Mouse (Mus musculus): ENCODE data around the gene Ptpn4.

The Ptpn4 gene

GRCm38 (mm10) chr1:119835726-119836478 is 1.5 kb downstream of the Ptpn4 start:
- POLR2A ChIA-PET: interaction anchor here in 3 of 4 experiments (0.5 to 1.0 kb wide), 17 partner anchors 8 to 1182 kb away, joined by 3 to 11 read pairs (median 3); no protein-coding TSS in a partner anchor
- CTCF ChIA-PET: interaction anchor here in 2 of 4 experiments (0.6 kb wide), 2 partner anchors 11 to 143 kb away, joined by 3 to 4 read pairs; no protein-coding TSS in a partner anchor

DNA sequence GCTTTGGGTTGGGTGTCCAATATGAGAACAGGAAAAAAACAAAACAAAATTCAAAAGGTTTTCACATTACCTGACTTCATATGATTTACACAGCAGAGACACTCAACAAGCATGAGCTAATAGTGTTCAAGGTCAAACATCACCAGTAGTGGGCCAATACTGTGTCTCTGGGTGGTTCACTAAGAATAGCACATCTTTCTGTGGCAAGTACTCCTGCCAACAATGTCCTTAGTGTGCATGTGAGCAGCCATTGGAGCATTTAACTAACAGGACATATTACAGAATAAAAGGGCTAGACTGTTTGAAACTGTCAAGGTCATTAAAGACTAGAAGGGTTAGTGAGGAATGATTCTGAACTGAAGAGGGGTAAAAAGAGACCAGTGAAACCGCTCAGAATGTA is 9.3 kb downstream of the Ptpn4 start:
- POLR2A ChIA-PET: interaction anchor here in 2 of 4 experiments (0.7 to 1.2 kb wide), 3 partner anchors 8 to 1369 kb away, joined by 3 to 6 read pairs (median 3); no protein-coding TSS in a partner anchor
- CTCF ChIA-PET: interaction anchor here in 3 of 4 experiments (0.7 to 1.5 kb wide), 3 partner anchors 9 to 383 kb away, joined by 3 to 17 read pairs (median 11); no protein-coding TSS in a partner anchor

DNA sequence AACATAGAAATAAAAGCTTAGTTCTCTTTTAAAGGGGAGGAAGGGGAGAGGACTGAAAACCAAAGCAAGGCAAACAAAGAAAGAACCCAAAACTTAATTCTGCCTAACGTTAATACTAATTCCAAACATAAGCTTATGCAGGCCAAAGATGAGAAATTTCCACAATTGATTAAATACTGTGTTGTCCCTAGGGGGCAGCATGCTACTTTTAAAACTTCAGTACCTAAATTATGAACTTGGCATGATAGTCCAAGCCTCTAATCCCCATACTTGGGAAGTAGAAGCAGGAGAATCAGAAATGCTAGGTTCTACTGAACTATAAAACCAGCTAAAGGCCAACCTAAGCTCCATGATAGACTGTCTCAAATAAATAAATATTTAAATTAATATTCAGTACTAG is 18.7 kb downstream of the Ptpn4 start:
- ChIA-PET POLR2A (interaction anchor here in 1 of 4 experiments (0.7 to 1.6 kb wide), 4 partner anchors 16 to 232 kb away, joined by 3 to 4 read pairs (median 3); no protein-coding TSS in a partner anchor), CTCF (interaction anchor here (0.5 to 1.4 kb wide), 7 partner anchors 10 to 927 kb away, joined by 3 to 6 read pairs (median 3); partner anchors contain the start of gene Tmem185b (in 1 of the 4))

DNA sequence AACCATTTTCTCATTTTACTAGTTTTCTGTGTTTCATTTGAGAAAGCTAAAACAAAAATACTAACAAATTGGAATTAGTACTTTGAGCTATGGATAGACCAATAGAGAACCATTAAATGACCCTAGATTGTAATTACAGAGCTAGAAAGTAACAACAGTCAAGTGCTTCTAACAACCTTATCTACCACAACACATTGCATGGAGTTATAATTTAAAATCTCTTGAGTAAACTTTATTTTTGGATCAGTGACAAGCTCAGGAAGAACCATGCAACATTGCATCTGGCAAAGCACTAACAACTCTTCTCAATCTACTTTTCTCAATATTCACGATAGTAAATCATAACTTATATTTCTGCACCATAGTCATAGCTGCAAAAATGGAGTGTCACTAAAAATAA is 29.7 kb downstream of the Ptpn4 start:
- ChIA-PET CTCF (interaction anchor here in 1 of 4 experiments (1.0 kb wide), 1 partner anchor 36 kb away, joined by 7 read pairs; no protein-coding TSS in a partner anchor), POLR2A (interaction anchor here in 1 of 4 experiments (1.0 to 2.6 kb wide), 4 partner anchors 12 to 22 kb away, joined by 3 to 10 read pairs (median 3); no protein-coding TSS in a partner anchor)

DNA sequence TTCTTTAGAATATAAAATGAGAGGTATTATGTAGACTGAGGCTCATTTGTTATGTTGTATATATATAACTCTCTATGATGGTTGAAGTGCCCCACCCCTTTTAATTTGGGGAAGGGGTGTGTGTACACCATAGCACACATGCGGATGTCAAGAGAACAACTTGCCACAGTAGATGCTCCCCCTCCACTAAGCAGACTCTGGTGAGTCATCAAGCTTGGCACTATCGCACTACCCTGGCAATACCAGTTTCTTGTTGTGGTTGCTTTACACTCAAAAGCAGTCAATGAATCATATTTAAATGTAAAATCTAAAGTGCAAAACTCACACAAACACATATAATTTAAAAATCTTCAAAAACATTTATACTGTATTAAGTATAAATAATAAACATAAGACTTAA is 31.4 kb downstream of the Ptpn4 start:
- CTCF ChIA-PET: no interaction called here

DNA sequence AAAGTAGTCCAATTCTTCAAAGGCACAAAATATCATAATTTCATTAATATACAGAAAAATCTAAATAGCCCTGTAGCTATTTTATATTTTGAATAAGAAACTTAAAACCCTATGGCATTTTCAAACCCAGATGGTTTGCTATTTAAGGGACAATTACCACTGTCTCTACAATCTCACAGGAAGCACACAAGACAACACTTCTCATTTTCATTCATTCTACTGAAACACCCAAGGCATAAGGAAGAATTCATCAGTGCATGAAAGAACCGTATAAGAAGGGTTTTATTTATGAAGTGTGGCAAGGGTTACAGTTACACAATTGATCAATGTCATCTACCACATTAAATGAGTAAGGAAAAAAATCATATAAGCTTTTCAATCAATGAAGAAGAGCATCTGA is 32.8 kb downstream of the Ptpn4 start:
- CTCF ChIA-PET: interaction anchor here in 1 of 4 experiments (1.0 kb wide), 1 partner anchor 257 kb away, joined by 3 read pairs; no protein-coding TSS in a partner anchor
- POLR2A ChIA-PET: interaction anchor here in 1 of 4 experiments (1.2 kb wide), 2 partner anchors 156 to 220 kb away, joined by 3 read pairs; partner anchors contain the start of gene Epb41l5

More for the DNA sequence above, 31.4 kb downstream of the Ptpn4 start:
- POLR2A ChIA-PET: interaction anchor here in 1 of 4 experiments (1.2 kb wide), 2 partner anchors 157 to 221 kb away, joined by 3 read pairs; partner anchors contain the start of gene Epb41l5

DNA sequence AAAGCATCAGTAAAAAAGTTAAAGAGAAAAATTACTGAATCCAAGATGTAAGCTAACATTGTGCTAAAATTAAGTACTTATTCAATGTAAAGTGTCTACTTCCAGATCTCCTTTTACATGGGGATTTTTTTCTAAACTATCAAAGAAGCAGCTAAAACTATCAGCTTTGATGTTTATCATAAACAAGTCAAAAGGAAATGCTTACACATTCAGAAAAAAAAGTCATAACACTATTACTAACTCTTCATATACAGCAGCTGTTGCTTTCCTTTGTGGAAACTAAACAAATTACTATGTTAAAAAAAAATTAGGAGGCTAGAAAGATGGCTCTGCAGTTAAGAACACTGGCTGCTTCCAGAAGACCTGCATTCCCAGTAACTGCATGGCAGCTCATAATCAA is 42.2 kb downstream of the Ptpn4 start:
- CTCF ChIA-PET: interaction anchor here in 1 of 4 experiments (0.5 kb wide), 1 partner anchor 110 kb away, joined by 3 read pairs; no protein-coding TSS in a partner anchor

DNA sequence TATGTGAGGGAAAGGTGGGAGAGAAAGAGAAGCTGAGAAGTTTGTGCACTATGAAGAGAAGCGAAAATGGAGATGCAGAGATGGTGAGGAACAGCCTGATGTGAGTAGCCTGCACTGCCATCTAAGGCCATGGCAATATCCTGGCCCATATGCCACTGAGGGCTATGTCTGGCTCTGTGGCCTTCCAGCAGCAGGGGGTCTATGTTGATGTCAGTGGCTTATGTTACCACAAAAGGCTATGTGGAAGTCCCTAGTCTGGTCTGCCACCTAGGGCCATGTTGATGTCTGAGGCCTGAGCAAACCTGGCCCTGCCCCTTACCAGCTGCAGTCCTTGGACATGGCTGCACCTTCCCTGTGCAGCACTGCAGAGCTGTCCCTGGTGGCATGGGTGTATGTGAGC is 43.1 kb downstream of the Ptpn4 start:
- ChIA-PET POLR2A (interaction anchor here in 1 of 4 experiments (0.5 kb wide), 1 partner anchor 188 kb away, joined by 3 read pairs; no protein-coding TSS in a partner anchor), CTCF (no interaction called here)

More for the DNA sequence above, 42.2 kb downstream of the Ptpn4 start:
- POLR2A ChIA-PET: interaction anchor here in 1 of 4 experiments (0.5 to 2.1 kb wide), 2 partner anchors 13 to 189 kb away, joined by 3 to 10 read pairs; no protein-coding TSS in a partner anchor

- ChIA-PET POLR2A (no interaction called here), CTCF (no interaction called here)
Measured at GRCm38 (mm10) chr1:119790616-119791015, 46.8 kb downstream of the Ptpn4 start.

DNA sequence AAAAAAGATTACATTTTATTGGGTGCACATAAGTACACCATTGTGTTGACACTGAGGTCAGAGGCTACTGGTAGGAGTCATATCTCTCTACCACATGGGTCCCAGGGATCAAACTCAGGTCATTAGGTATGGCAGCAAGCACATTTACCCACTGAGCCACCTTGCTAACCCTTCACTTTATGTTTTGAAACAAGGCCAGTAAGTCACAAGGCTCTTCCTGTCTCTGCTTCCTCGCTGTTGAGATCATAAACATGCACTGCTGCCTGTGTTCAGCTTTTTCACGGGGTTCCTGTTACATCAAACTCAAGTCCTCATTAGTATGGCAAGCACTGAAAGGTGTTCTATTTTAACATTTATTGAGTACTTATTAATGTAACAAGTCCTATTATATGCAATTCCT is 61.5 kb downstream of the Ptpn4 start:
- ChIA-PET CTCF (no interaction called here), POLR2A (no interaction called here)

DNA sequence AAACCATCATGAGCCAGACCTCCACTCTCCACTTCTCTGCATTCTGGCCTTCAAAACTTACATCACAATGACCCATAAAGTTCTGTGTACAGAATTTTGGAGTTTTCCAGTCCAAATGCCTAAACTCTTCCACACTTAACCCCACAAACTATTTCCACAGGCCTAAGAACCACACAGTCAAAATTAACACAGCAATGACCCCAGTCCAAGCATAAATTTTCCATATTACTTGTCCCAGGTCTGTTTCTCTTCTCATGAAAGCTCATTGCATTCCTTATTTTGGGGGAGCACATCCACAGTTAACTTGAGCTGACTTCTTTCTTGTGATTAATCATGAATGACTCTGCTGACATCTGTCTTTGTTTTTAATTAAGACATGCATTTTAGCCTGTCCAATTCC is 101.7 kb downstream of the Ptpn4 start:
- CTCF ChIA-PET: interaction anchor here in 1 of 4 experiments (0.7 kb wide), 1 partner anchor 253 kb away, joined by 3 read pairs; no protein-coding TSS in a partner anchor

DNA sequence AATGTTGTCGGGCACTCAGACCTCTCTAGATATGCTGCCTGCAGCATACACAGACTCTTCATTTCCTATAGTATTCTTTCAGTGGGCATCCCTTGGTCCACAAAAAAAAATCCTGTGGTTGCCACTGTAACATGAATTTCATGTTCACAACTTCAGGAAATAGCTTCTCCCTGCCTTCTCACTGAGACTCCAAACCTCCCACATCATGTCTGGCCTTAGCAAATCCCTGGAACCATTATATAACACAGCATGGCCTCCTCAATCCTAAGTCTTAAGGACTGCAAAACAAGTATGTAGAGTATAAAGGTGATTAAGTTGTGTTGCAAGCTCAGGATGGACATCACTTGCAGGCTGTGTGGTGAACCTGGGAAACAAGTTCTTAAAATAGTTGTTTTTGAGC is 102.6 kb downstream of the Ptpn4 start:
- CTCF ChIA-PET: no interaction called here
- POLR2A ChIA-PET: interaction anchor here in 2 of 4 experiments (0.6 to 0.7 kb wide), 2 partner anchors 26 to 42 kb away, joined by 3 read pairs; no protein-coding TSS in a partner anchor

More for the DNA sequence above, 101.7 kb downstream of the Ptpn4 start:
- POLR2A ChIA-PET: no interaction called here

GRCm38 (mm10) chr1:119731166-119731565 is 106.2 kb downstream of the Ptpn4 start:
- ChIA-PET POLR2A (interaction anchor here in 2 of 4 experiments (0.7 to 1.6 kb wide), 3 partner anchors 12 to 166 kb away, joined by 3 to 5 read pairs (median 4); no protein-coding TSS in a partner anchor), CTCF (no interaction called here)

- POLR2A ChIA-PET: no interaction called here
- CTCF ChIA-PET: no interaction called here
Measured at GRCm38 (mm10) chr1:119713017-119713416, 124.4 kb downstream of the Ptpn4 start.

DNA sequence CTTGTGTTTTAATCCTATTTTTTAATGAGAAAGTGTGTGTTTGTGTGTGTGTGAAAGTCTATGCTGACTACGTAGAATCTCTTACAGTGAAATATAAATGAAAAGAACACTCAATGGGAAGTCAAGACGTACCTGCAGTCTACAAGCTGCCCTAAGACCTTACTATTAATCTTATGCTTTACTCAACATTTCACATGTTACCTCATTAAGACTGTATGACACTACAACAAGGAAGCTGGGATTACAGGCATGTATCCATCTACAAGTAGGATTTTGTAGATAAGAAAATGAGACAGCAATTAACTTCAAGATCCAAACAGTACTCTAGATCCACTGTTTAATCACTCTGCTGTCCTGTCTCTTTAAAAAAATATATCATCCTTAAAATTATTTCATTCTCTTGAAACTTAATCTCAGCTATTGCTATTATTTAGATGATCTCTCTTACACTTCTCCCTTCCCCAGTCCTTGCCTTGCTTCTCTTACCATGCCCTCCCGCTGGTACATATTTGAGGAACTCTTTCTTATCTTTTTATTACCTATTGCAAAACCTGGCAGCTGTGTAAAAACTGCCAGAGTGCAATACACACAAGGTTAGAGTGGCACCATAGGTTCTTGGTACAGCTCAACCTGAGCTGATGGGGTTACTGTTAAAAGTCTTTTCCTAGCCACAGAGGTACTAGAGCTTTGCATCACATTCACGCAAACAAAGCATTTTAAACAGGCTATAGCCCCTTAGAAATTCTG is 130.8 kb downstream of the Ptpn4 start:
- ChIA-PET CTCF (no interaction called here), POLR2A (no interaction called here)

DNA sequence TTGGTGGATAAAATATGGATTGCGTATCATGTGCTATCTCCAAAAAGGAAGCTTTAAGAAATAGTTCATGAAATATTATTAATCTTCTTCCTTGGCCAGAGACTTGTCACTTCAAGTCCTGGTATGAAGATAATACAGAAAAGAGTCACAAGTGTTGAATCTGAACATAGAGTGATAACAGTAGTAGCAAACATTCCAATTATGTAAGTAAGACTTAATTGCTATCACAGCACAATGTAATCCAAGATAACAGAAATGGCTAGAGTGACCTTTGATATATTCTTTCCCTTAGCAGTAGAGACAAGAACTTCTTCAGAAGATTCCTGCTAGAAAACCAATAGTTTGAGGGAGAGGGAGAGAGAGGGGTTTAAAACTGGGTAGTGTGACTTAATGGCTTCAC is 140.6 kb downstream of the Ptpn4 start:
- ChIA-PET POLR2A (no interaction called here), CTCF (no interaction called here)

DNA sequence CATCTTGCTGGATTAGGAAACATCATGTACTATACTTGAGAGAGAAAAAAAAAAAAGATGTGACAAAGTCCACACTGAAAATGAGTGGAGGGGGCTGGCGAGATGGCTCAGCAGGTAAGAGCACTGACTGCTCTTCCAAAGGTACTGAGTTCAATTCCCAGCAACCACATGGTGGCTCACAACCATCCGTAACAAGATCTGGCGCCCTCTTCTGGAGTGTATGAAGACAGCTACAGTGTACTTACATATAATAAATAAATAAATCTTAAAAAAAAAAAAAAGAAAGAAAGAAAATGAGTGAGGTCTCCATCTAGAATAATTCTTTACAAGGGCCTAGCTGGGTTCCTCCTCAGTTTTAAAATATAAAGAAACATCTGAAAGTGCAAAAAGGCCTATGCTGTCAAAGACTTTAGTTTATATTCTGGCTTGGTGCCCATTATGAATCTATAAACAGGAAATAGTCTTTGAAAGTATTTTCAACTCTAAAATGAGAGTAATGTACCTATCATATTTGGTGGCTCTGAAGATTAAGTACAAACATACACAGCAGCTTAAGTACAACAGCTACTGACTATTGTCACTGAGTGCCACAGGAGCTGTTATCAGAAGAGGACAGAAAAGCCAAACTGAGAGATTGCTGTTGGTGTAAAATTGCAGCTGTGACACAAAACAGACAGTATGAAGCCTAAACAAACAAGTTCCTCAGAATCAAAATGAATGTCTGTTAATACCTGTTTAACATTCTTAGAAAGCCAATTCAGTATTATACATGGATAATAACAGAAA is 151.4 kb downstream of the Ptpn4 start:
- POLR2A ChIA-PET: interaction anchor here in 2 of 4 experiments (0.7 to 1.2 kb wide), 2 partner anchors 11 to 769 kb away, joined by 3 to 4 read pairs; no protein-coding TSS in a partner anchor
- CTCF ChIA-PET: interaction anchor here (0.5 to 1.9 kb wide), 17 partner anchors 12 to 1393 kb away, joined by 3 to 11 read pairs (median 4); no protein-coding TSS in a partner anchor

DNA sequence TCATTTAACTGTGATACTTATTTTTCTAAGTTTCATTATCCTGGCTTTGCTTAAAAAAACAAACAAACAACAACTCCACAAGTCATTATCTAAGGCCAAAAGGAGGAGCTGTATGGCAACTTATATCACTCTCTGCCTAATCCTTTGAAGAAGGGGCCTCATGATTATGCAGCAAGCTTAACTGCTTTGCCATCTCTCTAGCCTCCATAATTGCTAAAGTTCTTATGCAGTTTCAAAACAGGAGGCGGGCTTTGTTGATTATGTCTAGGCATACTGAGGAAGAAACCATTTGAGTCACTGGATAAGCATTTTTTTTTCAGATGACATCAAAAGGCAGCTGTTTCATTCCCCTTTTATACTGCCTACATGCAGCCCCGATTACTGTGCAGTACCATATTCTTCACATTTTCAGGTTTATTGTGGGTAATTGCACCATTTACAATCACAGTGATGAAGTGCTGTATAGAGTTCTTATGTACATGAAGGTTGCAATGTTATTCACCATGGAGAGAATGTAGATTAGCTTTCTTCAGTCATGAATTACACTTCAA is 155.7 kb downstream of the Ptpn4 start:
- POLR2A ChIA-PET: no interaction called here
- CTCF ChIA-PET: no interaction called here
